Mouse (Mus musculus) left cerebral cortex, postnatal 36 days (tissue): ENCODE measurements around the gene Kalrn. TPM values are rescaled to one million over a fixed set of nuclear protein-coding genes. Genes with fewer than 3 reads are reported as not detected.

Experiments
- DNase-seq, 2 experiments: peaks; one replicate each; pipeline ENCODE4 v3.0.0; 2021 to 2022; ENCODE audit warnings: low spot score in 2 of 2, mixed read lengths in 1 of 2
- intact Hi-C: fragments of 180-260 bp; cut with DNase I; formaldehyde crosslinking; loops from one replicate; pipeline ENCODE4 v1.15.1; 2025
- total RNA-seq, 2 experiments: library from RNA; stranded (reverse); gene quantifications; 2 replicates each; pipeline ENCODE4 v1.2.3; 2021

Gene Kalrn
- total RNA-seq, 2 experiments from 2014 or later = 564 to 585 TPM

DNA sequence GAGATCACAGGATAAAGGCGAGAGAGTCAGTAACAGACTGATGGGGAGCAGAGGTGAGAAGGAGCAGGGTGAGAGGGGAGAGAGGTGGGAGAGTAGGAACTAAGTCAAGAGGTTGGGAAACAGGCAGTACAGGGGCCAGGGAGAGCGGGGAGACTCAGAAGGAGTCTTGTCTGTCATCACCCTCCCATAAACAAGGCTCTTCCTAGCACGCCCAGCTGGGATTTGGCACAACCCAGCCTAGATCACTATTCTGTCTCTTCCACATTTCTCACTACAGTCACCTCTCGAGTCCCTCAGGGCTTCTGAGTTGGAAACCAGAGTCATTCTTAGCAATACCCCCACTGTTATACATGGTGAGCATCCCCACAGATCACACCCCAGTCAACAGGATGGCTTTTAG is 390.1 kb downstream of the Kalrn start:
- intact Hi-C loops = no loop called here
- no peak for DNase-seq

DNA sequence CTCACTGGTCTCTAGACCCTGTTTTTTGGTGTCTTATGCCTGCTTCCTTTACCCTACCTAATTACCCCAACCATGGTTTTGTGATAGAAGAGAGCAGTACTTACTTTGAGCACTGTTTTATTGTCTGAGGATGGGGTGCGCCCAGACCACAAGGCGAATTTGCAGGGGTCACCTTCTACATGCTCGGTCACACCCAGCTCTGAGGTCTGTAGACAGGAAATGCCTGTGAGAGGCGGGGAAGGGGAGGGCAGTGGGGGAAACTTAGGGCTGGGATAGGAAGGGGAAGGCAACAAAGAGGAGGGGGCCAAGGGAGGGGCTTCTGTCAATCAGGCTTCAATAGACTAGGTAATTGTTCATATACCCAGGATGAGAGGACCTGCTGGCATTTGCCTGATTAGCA is 397.7 kb downstream of the Kalrn start:
- no peak for DNase-seq
- intact Hi-C loops = no loop called here

DNA sequence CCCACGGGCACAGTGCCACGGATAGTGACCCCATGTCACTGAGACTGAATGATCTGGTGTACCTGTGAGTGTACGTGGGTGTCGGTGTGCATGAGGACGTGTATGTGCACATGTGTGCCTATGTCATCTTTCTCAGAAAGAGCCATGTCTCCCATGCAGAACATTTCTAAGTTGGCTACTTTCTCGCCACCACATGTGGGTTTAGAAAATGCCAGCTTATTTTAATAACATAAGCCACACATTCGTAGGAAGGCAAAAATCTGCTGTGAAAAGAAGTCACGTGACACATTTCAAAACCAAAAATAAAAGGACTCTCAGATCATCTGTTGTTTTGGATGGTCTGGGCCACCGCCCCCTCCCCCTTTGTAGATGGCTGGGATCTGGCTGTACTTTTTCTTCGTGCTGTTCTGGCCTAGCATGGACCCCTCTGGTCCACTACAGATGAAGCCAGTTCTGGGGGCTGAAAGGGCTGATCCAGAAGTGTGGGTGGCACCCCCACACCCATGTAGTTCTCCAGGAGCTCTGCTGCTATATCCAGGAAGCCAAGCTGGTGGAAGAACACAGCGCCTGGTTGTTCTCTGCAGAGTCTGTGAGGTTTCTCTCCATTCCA is 400.7 kb downstream of the Kalrn start:
- intact Hi-C loops = loop anchor here (5.0 kb wide), 1 partner anchor 45 kb away; no protein-coding TSS in a partner anchor
- DNase-seq = peak; percentile 73 to 82

DNA sequence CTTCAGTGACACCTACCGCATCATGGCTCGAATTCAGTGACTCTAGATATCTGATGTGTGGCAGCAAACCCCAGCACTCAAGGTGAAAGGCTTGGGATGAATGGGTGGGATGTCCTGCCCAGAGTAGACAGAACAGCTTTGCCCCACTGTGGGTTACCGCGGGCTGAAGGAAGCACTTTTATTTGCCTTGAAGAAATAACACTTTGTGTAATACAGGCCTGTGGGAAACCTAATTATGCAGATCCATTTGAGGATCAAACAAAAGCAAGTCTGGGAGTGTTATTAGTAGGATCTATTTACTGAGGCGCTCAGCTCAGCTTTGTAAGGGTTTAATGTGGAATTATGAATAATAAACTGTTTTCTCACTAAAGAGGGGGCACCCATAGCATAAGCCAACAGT is 406.3 kb downstream of the Kalrn start:
- no peak for DNase-seq
- intact Hi-C loops = no loop called here

DNA sequence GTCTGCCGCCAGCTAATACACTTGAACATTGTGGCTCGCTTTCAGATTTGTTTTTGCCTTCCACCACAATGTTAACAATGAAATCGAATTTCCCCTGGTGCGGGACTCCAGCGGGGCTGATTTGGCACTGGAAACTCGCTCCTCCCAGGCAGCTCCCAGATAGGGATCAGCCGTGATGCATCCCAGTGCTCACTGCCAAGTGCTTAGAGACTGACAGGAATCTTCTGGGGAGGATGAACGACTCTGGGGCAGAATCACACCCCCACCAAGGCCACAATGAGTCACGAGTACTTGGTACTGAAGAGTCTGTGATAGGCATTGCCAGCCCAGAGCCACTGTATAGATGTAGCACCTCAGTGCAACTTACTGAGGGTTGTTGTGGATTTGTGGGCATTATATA is 410.2 kb downstream of the Kalrn start:
- no peak for DNase-seq
- intact Hi-C loops = no loop called here

DNA sequence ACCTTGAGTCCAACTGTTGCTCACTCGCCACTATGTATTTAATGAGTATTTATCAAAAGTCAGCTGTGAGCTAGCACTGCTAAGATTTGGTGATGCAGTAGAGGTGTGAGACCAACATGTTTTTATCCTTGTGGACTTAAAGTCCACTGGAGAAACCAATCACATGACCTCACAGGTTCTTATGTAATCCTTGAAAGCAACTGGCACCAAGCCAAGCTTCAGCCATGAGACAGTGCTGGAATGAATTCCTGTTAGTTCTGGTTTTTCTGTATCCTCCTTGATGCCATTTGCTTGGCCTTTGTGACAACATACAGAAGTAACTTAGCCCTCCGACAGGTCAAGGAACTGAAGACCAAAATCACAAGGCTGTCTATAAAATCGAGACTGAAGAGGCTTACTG is 413.8 kb downstream of the Kalrn start:
- DNase-seq = no peak
- intact Hi-C loops = no loop called here

DNA sequence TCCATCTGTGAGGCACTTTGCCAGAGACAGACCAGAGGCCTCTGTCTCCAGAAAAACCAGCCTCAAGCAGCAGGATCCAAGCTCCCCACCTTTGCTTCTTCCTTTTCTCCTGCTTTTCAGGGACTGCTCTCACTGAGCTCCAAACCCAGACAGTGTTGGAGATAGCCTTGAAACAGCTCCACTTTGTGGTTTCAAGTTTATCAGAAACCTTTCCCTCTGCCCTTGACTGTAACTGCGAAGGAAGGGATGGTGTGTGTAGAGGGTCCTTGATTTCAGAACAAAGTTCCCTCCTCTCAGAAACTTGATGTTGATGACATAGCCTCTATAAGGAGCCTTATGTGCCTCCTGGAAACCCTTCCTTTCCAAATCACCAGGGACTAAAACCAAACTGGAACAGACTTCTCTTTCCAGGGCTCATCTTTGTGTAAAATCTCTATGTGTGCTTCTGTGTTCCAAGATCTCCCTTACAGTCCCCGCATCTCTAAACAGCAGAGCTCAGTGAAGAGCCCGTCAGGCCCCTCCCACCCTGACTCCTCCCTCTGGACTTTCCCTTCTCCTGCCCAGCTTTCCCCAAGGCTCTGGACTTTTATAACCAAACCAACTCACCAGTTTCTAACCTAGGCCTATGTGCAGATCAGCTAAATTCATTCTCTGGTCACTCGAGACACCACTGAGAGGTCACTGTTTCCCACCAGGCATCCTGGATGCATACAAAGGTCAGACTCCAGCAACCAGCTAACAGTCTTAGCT is 415.8 kb downstream of the Kalrn start:
- no peak for DNase-seq
- intact Hi-C loops = no loop called here

DNA sequence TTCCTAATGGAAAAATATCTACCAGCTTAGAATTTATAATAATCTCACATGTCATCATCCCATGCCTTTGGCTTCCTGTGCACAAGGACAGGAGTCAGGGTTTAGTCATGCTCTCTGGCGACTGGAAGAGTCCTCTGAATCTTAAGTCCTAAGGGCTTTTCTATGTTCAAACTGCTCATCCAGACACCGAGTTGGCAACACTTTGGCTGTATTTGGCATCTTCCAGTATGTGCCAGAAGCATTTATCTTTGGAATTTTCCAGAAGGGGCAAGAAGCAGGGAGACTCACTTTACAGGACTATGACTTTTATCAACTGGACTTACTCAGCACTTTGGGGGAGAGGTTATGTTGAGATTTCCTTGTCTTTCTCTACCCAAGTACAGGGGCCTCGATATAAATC is 417.6 kb downstream of the Kalrn start:
- peak in 1 of 2 experiments; percentile 5 for DNase-seq
- intact Hi-C loops = no loop called here

DNA sequence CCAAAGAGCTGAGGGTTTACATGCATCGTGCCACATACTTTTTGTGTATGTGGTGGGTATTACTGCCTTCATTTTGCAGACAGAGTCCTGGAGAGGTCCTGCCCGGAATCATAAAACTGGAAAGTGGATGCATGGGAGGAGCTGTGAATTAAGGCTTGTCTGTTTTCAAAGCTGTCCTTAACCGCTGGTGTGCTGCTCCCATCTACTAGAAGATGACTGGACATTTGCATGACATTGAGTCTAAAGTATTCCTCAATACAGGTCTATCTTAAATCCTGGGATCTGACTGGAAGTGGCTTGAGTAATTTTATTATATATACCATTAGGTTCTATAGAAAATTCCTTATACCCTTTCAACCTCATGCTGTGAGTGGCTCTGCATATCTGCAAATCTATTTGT is 418.4 kb downstream of the Kalrn start:
- intact Hi-C loops = no loop called here

DNA sequence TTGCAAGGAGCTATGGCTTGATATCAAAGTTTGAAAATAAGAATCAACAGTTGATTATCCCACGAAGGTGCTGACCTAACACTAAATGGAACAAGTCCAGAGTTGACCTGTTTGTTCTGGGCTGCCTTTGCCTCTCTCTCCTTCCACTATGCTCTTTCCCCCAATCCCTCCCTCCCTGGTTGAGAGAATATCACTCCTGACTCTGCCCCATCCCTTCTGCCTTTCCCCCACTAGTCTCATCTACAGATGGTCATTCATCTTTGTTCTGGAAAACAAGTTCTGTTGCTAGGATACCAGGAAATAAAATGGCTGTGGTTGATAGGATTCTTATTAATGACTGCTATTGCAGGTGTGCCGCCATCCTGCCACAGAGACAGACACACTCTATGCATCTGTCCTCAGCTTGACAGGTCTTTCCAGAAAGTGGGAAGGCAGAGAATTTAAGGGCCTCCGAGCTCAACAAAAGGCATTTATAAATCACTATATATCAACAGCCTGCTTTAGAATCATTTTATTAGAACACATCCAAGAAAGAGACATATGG is 421.7 kb downstream of the Kalrn start:
- no peak for DNase-seq
- intact Hi-C loops = no loop called here

More for the DNA sequence above, 418.4 kb downstream of the Kalrn start:
- no peak for DNase-seq

DNA sequence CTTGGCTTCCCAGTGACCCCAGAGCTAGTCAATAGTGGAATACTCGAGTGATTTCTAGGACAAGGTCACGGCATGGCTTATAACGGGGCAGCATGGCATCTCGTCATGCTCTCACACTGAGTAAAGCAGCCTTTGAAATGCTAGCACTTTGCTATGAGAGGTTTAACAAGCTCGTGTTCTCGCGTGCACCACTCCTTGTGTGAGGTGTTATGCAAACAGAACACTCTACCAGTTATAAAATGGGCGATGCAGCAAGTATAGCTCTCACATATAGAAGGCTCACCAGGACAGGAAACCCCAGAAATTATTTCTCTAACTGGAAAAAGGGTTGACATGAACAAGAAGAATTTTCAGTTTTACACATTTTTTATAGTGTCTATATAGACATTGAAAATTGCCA is 431.7 kb downstream of the Kalrn start:
- no peak for DNase-seq
- intact Hi-C loops = no loop called here

DNA sequence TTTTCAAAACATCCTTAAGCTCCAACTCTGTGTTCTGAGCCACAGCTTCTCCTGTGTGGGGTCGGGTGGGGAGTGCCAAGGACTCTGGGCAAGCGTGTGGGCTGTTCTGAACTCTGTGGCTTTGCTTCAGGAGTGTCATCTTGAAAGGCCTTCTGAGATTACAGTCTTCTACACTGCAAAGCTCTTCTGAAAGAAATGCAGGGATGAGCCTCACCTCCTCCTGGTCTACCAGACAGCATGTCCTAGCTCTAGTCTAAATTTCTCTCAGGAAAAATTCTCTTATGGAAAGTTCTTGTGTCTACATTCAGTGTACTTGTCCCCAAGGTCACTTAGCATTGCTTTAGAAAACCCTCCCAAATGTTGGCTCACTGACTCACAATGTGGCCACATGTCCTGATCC is 438.3 kb downstream of the Kalrn start:
- intact Hi-C loops = no loop called here
- DNase-seq = no peak

DNA sequence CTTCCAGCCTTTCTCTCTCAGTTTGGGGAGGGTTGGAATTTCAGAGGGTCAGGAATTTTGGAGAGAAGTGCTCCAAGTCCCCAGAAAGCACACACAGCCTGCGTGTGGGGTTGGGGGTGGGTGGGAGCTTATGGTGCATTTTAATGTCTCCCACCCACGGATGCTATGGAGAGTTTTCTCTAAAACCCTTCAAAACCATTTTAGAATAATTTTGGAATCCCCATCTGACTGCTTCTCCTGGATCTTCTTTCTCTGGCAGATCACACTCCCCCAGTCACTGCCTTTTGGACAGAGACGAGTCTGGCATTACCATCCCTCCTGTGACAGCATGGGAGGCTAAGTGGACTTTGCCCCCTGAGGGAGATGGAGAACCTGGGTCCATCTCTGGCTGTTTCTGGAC is 438.7 kb downstream of the Kalrn start:
- intact Hi-C loops = no loop called here
- no peak for DNase-seq

DNA sequence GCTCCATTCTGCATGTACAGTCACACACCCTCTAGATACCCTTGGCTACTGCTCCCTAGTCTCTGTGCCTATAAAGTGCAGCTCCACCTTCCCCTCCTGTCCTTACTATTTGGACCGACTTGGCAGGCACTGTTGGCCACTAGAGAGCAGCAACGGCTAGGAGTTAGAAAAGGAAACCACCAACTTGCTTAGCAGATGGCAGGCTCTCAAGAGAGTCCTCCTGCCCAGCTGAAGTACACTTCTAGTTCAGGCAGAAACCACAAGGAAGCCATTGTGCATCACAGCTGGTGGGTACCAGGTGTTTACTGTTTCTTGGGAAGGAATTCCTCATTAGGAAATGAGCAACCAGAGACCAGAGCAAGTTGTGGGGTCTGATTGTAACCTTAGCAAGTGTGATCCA is 447.7 kb downstream of the Kalrn start:
- peak; percentile 77 to 83 for DNase-seq
- intact Hi-C loops = loop anchor here (5.0 to 10.0 kb wide), 2 partner anchors 47 to 169 kb away; no protein-coding TSS in a partner anchor

DNA sequence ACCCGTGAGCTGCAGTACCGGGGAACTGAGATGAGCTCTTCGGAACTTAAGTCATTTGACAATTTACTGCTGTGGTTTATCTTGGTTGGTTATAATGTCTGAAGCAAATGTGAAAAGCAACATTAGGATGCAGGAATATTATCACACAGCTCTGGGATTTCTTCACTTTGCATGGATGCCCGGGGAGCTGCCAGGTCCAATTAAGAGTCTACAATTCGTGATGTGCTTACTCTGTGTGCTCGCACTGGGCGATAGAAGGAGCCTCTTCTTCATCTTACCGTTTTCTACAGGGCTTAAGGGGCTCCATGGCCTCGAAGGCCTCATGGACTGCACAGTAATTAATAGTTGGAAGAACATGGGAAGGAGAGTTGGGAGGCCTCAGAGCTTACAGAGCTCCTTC is 450.8 kb downstream of the Kalrn start:
- intact Hi-C loops = loop anchor here (10.0 kb wide), 1 partner anchor 172 kb away; no protein-coding TSS in a partner anchor
- no peak for DNase-seq

DNA sequence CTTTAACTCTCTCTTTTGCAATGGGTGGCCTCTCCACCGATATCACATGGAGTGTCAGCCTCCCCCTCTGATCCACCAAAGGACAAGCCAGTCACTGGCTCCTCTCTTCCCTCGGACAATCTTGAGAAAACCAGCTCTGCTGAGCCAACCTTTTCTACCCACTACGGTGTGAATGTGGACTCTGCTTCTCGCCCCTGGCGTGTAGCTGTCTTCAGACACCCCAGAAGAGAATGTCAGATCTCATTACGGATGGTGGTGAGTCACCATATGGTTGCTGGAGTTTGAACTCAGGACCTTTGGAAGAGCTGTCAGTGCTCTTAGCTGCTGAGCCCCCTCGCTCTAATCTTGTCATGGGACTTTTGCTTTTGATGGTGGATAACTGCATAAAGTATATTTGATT is 452.0 kb downstream of the Kalrn start:
- DNase-seq = no peak
- intact Hi-C loops = loop anchor here (10.0 kb wide), 1 partner anchor 174 kb away; no protein-coding TSS in a partner anchor

DNA sequence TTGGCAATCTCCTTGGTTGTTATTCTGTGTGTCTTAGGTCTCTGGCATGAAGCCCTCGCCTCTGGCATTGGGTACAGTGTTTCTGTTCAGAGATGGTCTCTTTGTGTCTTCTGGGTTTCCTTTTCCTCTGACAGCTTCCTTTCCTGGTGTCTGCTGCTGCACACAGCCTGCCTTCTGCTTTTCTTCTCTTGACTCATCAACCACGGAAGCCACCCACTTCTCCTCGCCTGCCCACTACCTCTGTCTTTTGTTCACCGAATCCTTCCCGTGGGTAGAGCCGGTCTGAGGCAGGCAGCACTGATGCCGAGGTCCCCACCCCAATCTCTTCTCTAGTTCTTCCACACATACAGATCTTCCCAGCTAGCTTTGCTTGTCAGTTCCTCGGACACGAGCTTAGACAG is 452.5 kb downstream of the Kalrn start:
- intact Hi-C loops = loop anchor here (10.0 kb wide), 1 partner anchor 174 kb away; no protein-coding TSS in a partner anchor
- DNase-seq = peak; percentile 66 to 72

DNA sequence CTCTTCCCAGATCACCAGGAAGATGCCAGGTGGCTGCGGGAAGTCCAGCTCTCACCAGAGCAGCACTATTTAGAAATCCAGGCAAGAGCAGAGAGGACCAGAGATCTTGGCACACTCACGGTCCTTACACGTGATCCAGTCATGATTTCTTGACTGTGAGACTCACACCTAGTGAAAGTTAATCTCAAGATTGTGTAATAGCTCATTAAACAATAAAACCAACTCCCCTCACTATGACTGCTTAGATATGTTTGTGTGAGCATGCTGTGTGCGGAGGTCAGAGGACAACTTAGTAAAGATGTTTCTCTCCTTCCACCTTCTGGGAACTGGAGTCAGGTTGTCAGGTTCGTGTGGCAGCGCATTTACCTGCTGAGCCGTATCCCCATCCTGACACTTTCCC is 453.5 kb downstream of the Kalrn start:
- intact Hi-C loops = loop anchor here (10.0 kb wide), 1 partner anchor 175 kb away; no protein-coding TSS in a partner anchor

DNA sequence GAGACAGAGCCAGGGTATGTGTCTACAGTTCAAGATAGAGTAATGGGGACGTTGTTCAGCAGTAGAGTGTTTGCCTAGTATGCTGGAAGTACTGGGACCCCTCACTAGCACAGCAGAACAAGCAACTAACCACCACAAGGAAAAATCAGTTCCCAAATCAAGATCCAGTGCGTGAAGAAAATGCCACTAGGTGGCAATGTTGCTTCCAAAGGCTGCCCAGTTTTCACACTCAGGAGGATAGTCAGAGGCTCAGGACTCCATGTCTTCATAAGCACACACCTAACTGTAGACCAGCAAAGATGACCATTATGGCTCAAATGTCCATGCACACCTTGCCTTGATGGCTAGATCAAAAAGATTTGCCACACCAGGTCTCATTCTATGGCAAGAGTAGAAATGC is 454.0 kb downstream of the Kalrn start:
- no peak for DNase-seq
- intact Hi-C loops = no loop called here

More for the DNA sequence above, 453.5 kb downstream of the Kalrn start:
- DNase-seq = no peak

DNA sequence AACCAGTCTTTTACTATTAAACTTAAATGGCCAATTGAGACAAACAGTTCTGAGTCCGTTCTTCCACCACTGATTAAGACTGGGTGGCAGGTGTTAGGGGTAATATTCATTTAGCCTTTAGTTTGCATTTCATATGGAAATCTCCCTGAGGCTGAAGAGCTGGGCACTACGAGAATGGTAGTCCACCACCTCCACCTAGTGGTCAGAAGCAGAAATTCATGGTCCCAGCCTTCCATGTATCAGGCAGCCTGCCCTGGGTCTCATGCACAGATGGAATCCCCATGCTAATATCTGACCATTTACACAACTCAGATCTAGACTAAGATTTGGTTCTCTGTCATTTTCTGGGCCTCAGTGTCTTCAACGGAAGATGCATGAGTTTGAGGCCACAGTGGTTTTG is 458.7 kb downstream of the Kalrn start:
- intact Hi-C loops = loop anchor here (1.0 to 5.0 kb wide), 2 partner anchors 117 to 292 kb away; no protein-coding TSS in a partner anchor
- peak; percentile 55 to 69 for DNase-seq

DNA sequence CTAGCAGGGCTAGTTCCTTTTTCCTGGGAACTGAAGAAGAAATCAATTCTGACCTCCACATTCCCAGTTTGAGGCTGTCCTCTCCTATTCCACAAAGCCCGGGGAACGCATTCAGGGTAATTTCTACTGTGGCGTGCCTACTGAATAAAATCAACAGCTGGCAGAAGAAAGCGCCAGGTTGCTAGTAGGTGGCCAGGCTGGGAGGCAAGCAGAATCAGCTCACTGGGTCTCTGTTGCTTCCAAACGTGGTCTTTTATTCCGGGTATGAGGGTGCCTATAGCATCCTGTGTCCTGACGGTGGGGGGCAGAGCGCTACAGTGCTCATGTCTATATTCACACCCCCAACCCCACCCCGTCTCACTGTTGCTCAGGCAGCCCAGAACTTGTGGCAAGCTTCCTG is 460.2 kb downstream of the Kalrn start:
- DNase-seq = no peak
- intact Hi-C loops = loop anchor here (5.0 kb wide), 1 partner anchor 291 kb away; no protein-coding TSS in a partner anchor
